Mouse (Mus musculus): Measurements from ENCODE around the gene C1qtnf1. TPM values are rescaled to one million over a fixed set of nuclear protein-coding genes. Genes with fewer than 3 reads are reported as not detected.

Gene C1qtnf1
- polyA plus RNA-seq, 1 experiment, result 8.4 TPM

- WGBS, result 10% methylated on average over 4 of the region's 4 CpGs
- no peak for DNase-seq (ENCODE audit: low read depth, low spot score)
Observed at GRCm38 (mm10) chr11:118430291-118430885, 2.4 kb downstream of the C1qtnf1 start.

DNA sequence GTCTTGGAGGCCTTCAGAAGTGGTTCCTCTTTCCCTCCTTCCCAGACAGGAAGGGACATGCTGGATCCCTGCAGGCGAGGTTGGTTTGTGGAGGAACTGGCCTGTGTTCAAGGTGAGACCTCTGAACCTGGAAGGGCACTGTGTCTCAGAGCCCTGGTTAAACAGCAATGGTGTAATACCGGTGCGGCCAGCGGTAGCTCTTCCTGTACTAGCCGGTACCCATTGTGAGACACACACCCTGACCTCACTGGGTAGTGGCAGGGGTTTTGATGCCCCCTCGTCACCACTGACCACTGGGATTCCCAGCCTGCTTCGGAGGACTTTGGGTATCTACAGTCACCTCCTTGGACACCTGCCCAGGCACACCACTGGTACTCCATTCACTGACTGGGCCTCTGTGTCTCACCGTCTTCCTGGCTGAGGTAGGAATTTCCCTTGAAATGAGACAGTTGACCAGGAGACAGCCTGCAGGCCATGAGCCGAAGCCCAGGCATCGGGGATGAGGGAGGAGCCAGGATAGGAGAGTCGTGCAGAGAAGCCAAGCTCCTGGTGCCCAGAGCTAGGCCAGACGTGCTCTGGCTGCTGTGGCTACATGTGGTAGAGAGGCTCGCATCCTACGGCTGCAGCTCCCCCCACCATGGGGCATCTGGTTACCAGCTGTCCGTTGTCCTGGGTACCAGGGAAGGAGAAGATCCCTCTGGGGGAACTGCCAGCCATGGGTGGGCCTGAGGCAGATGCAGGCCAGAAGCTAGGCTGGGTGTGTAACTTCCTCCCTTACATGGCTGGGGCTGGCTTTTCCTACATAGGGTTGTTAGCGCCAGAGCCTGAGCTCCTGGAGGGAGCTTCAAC is 3.3 kb downstream of the C1qtnf1 start:
- WGBS, result 82% methylated on average over 16 of the region's 16 CpGs
- DNase-seq (ENCODE audit: low read depth, low spot score), result no peak

GRCm38 (mm10) chr11:118433398-118433868 is 5.4 kb downstream of the C1qtnf1 start:
- no peak for DNase-seq (ENCODE audit: low read depth, low spot score)

DNA sequence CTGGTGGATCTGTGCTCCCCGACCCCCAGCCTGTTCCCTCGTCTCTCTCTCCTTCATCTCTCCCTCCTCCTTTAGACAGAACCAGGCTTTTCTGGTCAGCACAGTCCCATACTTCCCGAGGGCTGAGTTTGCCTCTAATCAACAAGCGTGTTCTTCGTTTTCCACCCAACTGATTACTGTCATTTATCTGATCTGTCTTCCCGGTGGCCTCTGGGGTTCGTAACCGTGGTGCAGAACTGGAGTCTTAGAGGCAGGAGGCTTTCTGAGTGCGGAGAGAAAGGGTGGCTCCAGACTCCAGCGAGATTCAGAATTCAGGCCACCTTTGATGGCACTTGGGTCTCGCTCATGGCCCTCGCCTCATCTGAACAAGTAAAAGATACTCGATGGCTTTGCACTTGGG is 6.1 kb downstream of the C1qtnf1 start:
- no peak for DNase-seq (ENCODE audit: low read depth, low spot score)
- 65% methylated on average over 13 of the region's 13 CpGs for WGBS

More at GRCm38 (mm10) chr11:118433398-118433868, 5.4 kb downstream of the C1qtnf1 start:
- 56% methylated on average over 10 of the region's 10 CpGs for WGBS

DNA sequence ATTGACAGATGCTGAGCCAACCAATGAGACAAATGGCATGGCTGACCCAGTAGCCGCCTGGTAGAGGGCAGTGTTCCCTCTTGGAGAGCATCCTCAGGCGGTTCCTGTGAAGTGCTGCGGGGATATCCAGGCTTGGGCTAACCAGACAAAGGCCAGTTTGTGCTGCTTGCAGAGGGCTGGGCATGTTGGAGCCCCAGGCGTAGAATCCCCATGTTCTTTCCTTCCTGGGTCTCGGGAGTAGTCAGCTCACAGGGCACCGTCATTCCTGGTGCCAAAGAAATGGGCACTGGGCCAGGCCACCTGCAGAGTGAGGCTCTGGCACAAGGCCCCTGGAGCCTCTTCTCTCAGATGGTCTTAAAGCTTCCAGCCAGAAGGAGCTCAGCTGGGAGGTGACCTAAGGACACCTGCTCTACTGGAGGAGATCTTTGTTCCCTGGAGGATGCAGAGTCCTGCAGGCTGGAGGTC is 8.5 kb downstream of the C1qtnf1 start:
- DNase-seq (ENCODE audit: low read depth, low spot score), result no peak
- WGBS, result 20% methylated on average over 6 of the region's 6 CpGs

GRCm38 (mm10) chr11:118438665-118439414 is 10.8 kb downstream of the C1qtnf1 start:
- no peak for DNase-seq (ENCODE audit: low read depth, low spot score)
- WGBS, result 19% methylated on average over 11 of the region's 11 CpGs

- DNase-seq (ENCODE audit: low read depth, low spot score), result no peak
- 47% methylated on average over 13 of the region's 13 CpGs for WGBS
Observed at GRCm38 (mm10) chr11:118442691-118443090, 14.7 kb downstream of the C1qtnf1 start.

- no peak for DNase-seq (ENCODE audit: low read depth, low spot score)
- 33% methylated on average over 11 of the region's 11 CpGs for WGBS
Observed at GRCm38 (mm10) chr11:118443201-118443970, 15.4 kb downstream of the C1qtnf1 start.

DNA sequence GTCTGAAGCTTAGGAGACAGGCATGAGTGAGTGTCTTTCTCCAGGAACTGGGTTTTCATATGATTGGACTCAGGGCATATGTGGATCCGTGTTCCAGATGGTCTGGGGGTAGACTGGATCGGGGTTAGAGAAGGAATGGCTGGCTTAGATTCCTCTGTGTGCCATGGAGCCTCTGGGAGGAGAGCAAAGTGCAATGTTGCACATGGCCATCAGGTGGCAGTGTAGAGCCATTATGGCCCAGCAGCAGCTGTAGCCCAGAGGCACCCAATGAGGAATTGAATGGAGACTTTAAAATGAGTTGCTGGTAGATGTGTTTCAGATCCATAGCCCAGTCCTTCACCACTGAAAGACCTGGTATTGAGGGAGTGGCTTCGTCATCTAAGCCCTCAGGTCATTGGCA is 17.8 kb downstream of the C1qtnf1 start:
- DNase-seq (ENCODE audit: low read depth, low spot score), result no peak
- WGBS, result 9% methylated on average over 3 of the region's 3 CpGs

DNA sequence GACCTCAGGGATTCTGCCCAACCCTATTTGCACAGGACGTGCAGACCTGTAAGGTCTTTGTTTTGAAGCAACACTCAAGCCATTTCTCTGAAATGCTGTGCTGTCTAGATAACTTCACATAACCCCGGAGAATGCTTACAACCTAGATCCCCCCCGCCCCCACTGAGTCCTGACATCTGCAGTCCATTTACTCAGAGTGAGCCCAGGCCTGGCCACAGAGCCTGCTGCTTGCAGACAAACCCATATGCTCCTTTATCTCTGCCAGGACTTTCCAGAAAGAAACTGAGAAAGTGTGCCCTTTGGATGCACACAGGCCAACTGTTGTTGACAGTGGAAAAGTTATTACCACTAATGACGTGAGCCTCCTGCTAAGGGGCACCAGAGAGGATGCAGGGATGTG is 19.3 kb downstream of the C1qtnf1 start:
- no peak for DNase-seq (ENCODE audit: low read depth, low spot score)
- WGBS, result 76% methylated on average over 4 of the region's 4 CpGs

GRCm38 (mm10) chr11:118448385-118448784 is 20.4 kb downstream of the C1qtnf1 start:
- whole genome bisulfite sequencing, result 79% methylated on average over 8 of the region's 8 CpGs
- no peak for DNase-seq (ENCODE audit: low read depth, low spot score)

GRCm38 (mm10) chr11:118451211-118451610 is 23.2 kb downstream of the C1qtnf1 start:
- 58% methylated on average over 6 of the region's 6 CpGs for whole genome bisulfite sequencing
- DNase-seq (ENCODE audit: low read depth, low spot score), result no peak

DNA sequence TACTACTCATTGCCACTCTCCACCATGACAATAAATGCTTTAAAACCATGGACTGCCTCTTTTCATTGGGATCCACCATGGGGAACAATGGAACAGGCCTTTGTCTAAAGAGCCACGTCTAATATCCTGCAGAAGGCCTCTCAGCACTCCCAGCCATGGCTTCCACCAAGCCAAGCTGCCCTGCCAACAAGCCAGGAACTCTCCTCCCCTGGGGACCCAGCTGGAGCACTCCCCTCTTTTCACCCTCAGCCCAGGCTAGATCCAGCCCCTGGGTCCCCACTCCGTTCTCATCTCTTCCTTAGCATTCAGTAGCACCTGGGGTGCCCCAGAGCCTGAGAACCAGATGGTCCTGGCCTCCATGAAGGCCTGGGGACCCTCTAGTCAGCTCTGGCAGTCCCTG is 25.0 kb downstream of the C1qtnf1 start:
- no peak for DNase-seq (ENCODE audit: low read depth, low spot score)
- 81% methylated on average over 2 of the region's 2 CpGs for WGBS

GRCm38 (mm10) chr11:118453886-118454671 is 26.1 kb downstream of the C1qtnf1 start:
- DNase-seq (ENCODE audit: low read depth, low spot score), result no peak
- 67% methylated on average over 11 of the region's 11 CpGs for WGBS

- DNase-seq (ENCODE audit: low read depth, low spot score), result no peak
- 79% methylated on average over 6 of the region's 6 CpGs for WGBS
Observed at GRCm38 (mm10) chr11:118455788-118456187, 27.8 kb downstream of the C1qtnf1 start.

DNA sequence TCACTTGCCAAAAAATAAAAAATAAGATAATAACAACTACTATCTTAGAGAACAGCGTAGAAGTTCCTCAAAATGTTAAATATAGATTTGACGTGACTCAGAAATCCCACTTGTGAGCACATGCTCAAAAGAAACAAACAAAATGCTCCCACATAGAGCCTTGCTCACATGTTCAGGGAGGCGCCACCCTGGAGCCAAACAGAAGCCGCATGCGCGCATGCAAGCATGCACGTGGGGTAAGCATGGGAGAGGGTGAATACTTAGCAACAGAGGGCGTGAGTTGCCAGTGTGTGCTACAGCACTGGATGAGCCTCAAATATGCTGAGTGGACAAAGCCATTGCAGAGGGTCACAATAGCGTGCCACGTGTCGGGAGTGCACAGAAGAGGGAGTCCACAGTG is 28.9 kb downstream of the C1qtnf1 start:
- DNase-seq (ENCODE audit: low read depth, low spot score), result no peak
- WGBS, result 77% methylated on average over 11 of the region's 11 CpGs

GRCm38 (mm10) chr11:118459051-118459450 is 31.0 kb downstream of the C1qtnf1 start:
- WGBS, result 9% methylated on average over 8 of the region's 8 CpGs
- DNase-seq (ENCODE audit: low read depth, low spot score), result no peak

DNA sequence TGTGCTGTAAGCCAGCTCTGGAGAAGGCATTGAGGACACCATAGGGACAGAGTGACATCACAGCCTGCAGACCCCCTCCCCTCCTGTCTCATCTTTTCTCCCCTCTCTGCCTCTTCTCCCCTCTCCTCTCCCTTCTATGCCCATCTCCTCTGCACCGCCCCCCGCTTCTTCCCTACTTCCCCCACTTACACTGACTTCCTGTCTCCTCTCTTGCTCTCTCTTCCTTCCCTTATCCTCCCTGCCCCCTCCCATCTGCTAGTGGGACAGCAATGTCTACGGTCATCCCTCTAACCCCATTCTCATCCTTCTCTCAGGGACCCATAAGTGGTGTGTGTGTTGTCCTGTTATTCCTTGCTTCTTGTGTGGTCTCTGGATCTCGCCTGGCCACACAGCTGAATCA is 31.5 kb downstream of the C1qtnf1 start:
- 60% methylated on average over 4 of the region's 4 CpGs for WGBS
- DNase-seq (ENCODE audit: low read depth, low spot score), result no peak

DNA sequence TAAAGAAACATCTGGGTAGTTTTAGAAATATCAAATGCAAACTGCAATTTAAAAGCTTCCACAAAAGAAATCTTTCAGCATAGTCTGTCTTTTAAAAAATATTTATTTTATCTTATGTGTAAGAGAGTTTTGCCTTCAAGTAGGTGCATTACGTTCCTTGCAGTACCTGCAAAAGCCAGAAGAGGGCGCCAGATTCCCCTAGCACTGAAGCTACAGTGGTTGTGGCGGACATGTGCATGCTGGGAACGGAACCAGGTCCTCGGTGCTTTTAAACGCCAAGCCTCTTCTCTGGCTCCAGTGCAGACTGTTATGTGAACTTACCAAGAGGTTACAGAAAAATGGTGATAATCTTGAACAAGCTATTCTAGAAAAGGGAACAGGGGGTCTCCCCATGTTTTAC is 32.3 kb downstream of the C1qtnf1 start:
- no peak for DNase-seq (ENCODE audit: low read depth, low spot score)
- 81% methylated on average over 6 of the region's 6 CpGs for WGBS
